Mouse (Mus musculus) right cerebral cortex, adult 18-20 months (tissue): ENCODE data around the gene 1700088E04Rik.

ENCODE experiments used
- DNase-seq: peaks from one replicate; pipeline ENCODE4 v3.0.0; 2022; ENCODE audit warnings: mixed read lengths

Gene 1700088E04Rik

GRCm38 (mm10) chr15:79098220-79098619 is 42.8 kb downstream of the 1700088E04Rik start:
- no peak for DNase-seq

GRCm38 (mm10) chr15:79097611-79098025 is 43.4 kb downstream of the 1700088E04Rik start:
- peak; percentile 60 for DNase-seq

- no peak for DNase-seq
These were observed 43.9 kb downstream of the 1700088E04Rik start for GRCm38 (mm10) chr15:79097135-79097534.

GRCm38 (mm10) chr15:79096556-79096955 is 44.5 kb downstream of the 1700088E04Rik start:
- no peak for DNase-seq

- DNase-seq, result no peak
These were observed 45.6 kb downstream of the 1700088E04Rik start for GRCm38 (mm10) chr15:79095483-79095882.

- peak; percentile 33 for DNase-seq
These were observed 47.8 kb downstream of the 1700088E04Rik start for GRCm38 (mm10) chr15:79093083-79093839.

GRCm38 (mm10) chr15:79092284-79092683 is 48.8 kb downstream of the 1700088E04Rik start:
- no peak for DNase-seq

- DNase-seq, result no peak
These were observed 61.5 kb downstream of the 1700088E04Rik start for GRCm38 (mm10) chr15:79079567-79079966.
